Mouse (Mus musculus) erythroblast, adult 5-6 weeks (primary cell): ENCODE data around the gene Gng13. TPM values are rescaled to one million over a fixed set of nuclear protein-coding genes. Genes with fewer than 3 reads are reported as not detected.
A peak's percentile ranks its signal among the peaks of the same experiment; 100 is the strongest.
"Not testable (repeated sequence)": the region's sequence is repeated elsewhere in the genome, so short reads cannot be mapped to it uniquely, and the experiment has no call there.

ENCODE experiments used
- ATAC-seq: replicated peaks from 2 replicates; pipeline ENCODE4 v1.8.0; 2016; ENCODE audit warnings: moderate number of reproducible peaks, mild to moderate bottlenecking, moderate TSS enrichment, inconsistent platforms; ENCODE audit not compliant: poor library complexity, low FRiP score, severe bottlenecking
- total RNA-seq, 2 experiments: library from RNA; stranded (forward) in 1 of 2; stranded (reverse) in 1 of 2; fragments of 150-400 nt in 1 of 2; fragments of 200-764, 138-1000 nt in 1 of 2; gene quantifications; 2 replicates each; pipeline versions ENCODE4 v1.2.3 to v1.2.4; 2015 to 2017; ENCODE audit warnings: low replicate concordance in 2 of 2

The Gng13 gene
- total RNA-seq, 2 experiments from 2014 or later, result not detected

- ATAC-seq, result peak; percentile 92
These were observed 10.5 kb downstream of the Gng13 start, which contains the start of the genes Chtf18 and Rpusd1 for GRCm38 (mm10) chr17:25727265-25728008. TSS of gene Chtf18 (minus strand) at chr17:25727419. TSS of gene Rpusd1 (plus strand) at chr17:25727670.

DNA sequence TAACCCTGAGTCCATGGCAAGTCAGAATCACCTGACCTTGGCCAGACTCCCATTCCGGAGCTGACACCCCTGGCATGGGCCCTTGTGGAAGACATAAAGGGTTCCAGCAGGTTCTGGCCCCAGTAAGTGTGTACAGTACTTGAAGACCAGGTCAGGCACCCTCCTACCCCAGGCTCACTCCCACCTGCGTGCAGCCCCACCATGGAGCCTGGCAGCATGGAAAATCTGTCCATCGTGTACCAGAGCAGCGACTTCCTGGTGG is 11.0 kb downstream of the Gng13 start:
- ATAC-seq, result no peak

DNA sequence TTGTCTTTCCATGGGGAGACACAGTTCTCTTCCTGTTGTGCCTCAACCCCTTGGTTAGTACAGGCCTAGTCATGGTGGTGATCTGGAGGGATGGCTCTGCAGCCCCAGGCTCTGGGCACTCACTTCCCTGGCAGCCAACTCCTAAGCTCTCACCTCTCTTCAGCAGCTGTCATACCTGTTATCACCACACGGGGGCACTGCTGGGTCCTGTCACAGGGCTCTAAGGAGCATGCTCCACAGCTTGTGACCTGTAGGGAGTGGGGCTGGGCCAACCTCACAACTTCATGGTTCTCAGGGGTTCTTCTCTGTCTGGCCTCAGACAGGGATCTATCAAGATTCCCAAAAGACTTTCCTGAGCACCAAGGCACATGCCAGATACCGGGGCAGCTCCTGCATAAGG is 15.1 kb downstream of the Gng13 start:
- ATAC-seq, result 0 out of 2 replicates have a peak, but pooled peaks have one; percentile 31

GRCm38 (mm10) chr17:25735246-25735645 is 18.3 kb downstream of the Gng13 start:
- no peak for ATAC-seq

DNA sequence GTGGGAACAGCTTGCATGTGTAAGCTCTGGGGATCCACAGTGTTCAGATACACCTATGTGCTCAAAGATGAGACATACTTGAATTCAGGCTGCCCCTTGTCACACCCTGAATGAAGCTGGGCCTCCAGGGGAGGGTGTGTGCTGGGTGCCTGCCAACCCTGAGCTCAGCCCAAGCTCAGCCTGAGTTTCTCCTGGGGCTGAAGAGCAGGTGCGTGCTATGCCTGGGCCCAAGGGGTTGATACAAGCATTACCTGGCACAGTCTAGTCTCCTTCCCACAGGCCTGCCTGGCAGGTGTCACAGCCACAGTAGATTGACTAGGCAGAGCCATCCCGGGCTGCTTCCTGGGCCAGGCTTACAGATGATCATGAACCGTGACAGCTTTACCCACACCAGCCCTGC is 18.8 kb downstream of the Gng13 start, which contains the start of gene Mslnl:
Mslnl (plus strand) TSS at position 298 of the 400 bp plus-strand sequence.
- no peak for ATAC-seq

DNA sequence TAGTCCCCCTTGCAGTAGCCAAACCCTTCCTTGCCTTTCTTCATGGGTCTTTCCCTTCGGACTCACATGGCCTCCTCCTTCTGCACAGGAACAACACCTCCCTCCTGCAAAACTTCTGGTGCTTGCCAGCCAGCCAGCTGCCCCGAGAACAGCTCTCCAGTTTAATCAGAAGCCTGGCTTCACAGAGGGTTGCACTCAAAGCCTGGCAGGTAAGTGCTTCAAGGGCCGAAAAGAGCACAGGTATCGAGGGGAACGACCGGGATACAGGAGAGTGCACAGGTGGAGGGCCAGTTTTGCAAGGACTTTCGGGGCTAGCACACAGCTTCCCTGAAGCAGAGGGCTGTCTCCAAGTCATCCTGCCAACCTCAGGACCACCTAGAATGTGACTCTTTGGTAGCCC is 21.9 kb downstream of the Gng13 start:
- no peak for ATAC-seq

DNA sequence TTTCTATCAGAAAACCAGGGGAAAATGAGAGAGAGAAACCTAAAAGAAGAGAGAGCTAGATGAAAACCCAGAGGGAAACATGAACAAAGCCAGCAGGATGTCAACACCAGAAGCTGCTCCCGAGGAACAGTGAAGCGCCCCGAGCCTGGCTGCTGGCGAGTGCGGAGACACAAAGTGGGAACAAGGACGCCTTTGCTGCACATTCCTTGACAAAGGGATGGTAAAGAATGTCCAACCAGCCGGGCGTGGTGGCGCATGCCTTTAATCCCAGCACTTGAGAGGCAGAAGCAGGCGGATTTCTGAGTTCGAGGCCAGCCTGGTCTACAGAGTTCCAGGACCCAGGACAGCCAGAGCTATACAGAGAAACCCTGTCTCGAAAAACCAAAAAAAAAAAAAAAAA is 24.5 kb downstream of the Gng13 start:
- ATAC-seq, result not testable (repeated sequence)

DNA sequence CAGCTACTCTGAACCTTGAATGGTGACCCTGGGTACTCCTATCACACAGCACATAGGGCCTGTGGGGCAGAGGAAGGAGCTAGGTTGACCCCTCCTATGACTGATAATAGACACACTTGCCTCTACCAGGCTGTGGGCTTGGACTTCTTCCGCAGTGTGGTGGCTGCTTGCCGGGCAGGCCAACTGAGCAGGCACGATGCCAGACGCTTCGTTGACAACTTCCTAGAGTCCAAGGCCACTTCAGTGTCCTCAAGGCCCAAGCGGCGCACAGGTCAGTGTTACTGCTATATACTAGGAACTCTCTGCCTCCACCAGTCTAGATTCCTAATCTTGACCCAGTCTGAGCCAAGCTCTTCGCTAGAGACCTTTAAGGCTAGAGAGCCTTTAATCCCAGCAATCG is 26.9 kb downstream of the Gng13 start:
- no peak for ATAC-seq

DNA sequence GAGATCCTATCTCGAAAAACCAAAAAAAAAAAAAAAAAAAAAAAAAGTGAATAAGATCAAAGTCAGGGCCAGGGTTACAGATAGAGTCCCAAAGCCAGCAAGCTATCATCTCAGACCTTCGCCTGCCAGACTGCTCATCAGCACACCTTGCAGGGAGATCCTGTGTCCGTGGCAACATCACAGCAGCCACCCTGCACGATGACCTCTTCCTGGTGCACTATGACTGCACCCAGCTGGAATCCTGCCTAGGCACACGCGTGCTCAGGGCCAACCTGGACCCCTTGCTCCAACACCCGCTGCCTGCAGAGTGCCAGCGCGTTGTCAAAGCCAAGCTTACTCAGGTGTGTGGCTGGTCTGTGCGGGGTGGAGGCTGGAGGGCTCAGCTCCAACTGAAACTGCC is 27.3 kb downstream of the Gng13 start:
- ATAC-seq, result no peak

DNA sequence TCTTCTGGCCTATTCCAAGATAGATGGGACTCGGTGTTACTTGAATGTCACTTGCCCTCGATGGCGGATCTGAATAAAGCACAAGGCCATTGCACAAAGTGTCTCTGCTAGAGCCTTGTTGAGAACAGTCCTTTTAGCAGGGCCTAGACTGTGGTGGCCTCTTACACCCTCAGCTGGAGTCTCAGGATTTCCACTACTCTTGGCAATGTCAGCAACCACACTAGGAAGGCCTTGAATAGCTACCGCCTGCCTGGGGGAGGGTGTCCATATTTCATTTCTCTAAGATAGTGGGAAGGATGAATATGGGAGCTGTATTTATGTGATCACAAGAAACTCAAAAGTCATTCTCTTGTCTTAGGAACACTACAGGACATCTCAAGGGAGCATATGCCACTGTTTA is 31.3 kb downstream of the Gng13 start:
- no peak for ATAC-seq

GRCm38 (mm10) chr17:25749314-25749713 is 32.3 kb downstream of the Gng13 start:
- ATAC-seq, result no peak

- no peak for ATAC-seq
These were observed 34.5 kb downstream of the Gng13 start for GRCm38 (mm10) chr17:25751446-25751845.

DNA sequence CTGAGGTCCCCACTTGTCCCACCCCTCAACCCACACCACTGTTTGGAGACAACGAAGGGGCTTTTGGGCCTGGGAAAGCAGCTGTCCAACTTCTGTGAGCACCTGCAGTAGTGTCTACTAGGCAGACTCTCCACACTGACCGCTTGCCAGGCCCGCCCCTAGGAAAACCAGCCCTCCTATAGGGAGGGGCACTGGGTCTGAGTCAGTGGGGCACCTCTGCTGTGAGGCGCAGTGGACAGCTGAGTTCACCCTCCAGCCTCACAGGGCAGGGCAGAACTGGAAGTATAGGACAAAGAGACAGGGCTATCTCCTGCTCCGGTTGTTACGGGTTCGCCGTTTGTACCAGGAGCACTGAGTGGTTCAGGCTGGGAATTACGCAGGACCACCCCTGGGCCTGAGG is 37.3 kb downstream of the Gng13 start, which contains the start of gene Msln:
Msln (minus strand) TSS at position 138 of the 400 bp plus-strand sequence.
- no peak for ATAC-seq

DNA sequence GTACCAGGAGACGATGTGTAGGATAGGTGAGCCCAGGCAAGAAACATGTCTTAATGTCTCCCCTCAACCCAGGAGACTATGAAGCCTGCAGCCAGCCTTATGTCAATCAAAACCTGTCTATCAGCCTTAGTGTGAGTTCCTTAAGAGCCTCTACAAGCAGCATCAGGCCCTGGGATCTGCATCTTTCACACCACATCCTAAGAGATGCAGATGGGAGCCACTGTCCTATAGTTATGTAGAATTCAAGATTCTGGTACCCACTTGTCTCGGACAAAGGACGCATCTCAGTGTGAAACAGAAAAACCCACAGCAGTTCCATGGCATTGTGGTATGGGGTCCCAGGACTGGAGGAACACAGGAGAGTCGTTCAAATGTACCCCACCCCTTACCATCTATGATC is 38.1 kb downstream of the Gng13 start:
- ATAC-seq, result no peak

GRCm38 (mm10) chr17:25755627-25756377 is 38.8 kb downstream of the Gng13 start:
- ATAC-seq, result no peak

DNA sequence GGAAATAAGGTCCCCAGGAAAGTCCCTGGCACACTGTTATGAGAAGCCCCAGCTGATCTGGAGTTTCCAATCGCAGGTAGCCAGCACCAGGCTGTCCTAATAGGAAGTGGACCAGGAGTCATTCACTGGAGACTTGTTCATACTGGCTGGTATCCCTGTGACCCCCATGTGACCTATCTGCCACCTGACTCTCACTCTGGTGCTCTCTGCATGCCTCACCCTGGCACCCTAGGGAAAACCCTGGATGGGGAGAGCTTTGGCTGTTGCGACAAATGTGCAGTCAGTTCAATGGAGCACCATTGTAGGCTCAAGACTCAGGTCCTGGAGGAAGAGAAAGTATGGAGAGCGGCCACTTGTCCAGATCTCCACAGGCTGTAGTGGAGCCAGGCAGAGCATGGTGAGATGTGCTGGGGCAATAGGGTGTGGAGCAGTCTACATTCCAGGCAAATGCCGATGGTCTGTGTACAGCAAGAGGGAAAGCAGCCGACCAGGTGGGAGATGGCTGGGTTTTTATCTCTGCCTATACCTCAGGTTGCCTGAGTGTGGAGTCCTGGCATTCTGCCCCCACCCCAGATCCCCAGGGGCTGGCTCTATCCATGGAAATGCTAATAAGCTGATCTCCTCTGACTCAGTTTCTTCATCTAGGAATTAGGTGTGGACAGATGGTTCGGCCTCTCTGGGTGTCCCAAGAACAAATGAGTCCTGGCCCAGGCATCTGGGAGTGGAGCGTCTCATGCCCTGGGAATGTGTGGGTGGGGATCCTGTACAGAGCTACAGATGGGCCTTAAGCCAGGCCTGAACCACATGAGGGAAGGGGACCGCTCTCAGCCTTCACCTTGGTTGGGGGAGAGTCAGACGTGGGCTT is 39.6 kb downstream of the Gng13 start:
- ATAC-seq, result no peak

GRCm38 (mm10) chr17:25757691-25758090 is 40.7 kb downstream of the Gng13 start:
- ATAC-seq, result no peak

DNA sequence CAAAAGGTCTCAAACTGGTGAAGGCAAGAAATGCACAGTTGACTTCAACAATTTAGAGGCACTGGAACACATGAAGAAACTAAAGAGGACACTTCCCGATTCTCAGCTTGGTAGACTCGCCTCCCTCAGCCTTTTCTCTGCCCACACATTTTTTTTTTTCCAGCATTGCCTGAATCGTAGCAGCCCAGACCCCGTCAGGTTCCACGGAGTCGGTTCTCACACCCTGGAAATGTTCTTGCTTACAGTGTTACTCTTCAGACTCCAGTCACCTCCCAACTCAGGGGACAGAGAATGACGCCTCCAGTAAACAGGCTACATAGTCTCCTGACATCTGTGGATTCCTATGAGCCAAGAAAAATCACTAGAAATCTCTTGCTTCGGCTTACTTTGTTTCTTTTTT is 43.2 kb downstream of the Gng13 start:
- ATAC-seq, result no peak

GRCm38 (mm10) chr17:25761561-25761970 is 44.6 kb downstream of the Gng13 start:
- ATAC-seq, result no peak

DNA sequence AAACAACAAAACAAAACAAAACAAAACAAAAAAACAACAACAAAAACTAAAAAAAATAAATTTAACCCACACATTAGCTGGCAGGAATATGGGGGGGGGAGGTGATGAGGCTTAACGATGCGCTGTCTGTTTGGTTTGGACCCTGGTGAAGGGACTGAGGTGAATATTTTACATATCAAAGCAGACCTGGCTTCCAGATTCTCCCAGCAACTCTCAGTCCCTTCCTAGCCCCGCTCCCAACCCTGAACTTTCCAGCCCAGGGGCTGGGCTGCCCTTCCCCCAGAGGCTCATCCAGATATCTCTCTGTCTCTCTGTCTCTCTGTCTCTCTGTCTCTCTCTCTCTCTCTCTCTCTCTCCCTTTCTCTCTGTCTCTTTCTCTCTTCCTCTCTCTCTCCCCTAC is 45.6 kb downstream of the Gng13 start:
- no peak for ATAC-seq
